Mouse (Mus musculus) midbrain, embryonic 14.5 days (tissue): ENCODE data around the gene Med16. TPM values are rescaled to one million over a fixed set of nuclear protein-coding genes. Genes with fewer than 3 reads are reported as not detected.

ENCODE experiments used
- ATAC-seq: fragments of 200-750 bp; cut with Nextera tagmentation; 2 replicates; pipeline ENCODE4 v1.8.0; 2017; ENCODE audit warnings: moderate number of reproducible peaks, moderate library complexity; ENCODE audit not compliant: low FRiP score, low TSS enrichment
- DNase-seq: peaks from one replicate; pipeline ENCODE4 v3.0.0-alpha.2; 2015
- H3K27ac ChIP-seq: fragments of 300-500 bp; sonication (generic); replicated peaks from 2 replicates; pipeline ENCODE4 v1.5.1; 2014; ENCODE audit warnings: mild to moderate bottlenecking, low read depth, low read length, moderate library complexity
- H3K27me3 ChIP-seq: fragments of 300-500 bp; sonication (generic); 2 replicates; pipeline ENCODE4 v1.6.1; 2014; ENCODE audit warnings: low read length, control low read depth, mixed read lengths; ENCODE audit not compliant: control insufficient read depth, insufficient read depth
- H3K36me3 ChIP-seq: fragments of 300-500 bp; sonication (generic); 2 replicates; pipeline ENCODE4 v1.6.1; 2014; ENCODE audit warnings: low read length, control low read depth; ENCODE audit not compliant: control insufficient read depth, insufficient read depth
- H3K4me1 ChIP-seq: fragments of 300-500 bp; sonication (generic); 2 replicates; pipeline ENCODE4 v1.6.1; 2014; ENCODE audit warnings: mild to moderate bottlenecking, antibody characterized with exemption, low read length, control low read depth; ENCODE audit not compliant: control insufficient read depth, insufficient read depth
- H3K4me2 ChIP-seq: fragments of 300-500 bp; sonication (generic); 2 replicates; pipeline ENCODE4 v1.6.1; 2014; ENCODE audit warnings: mild to moderate bottlenecking, low read length, moderate library complexity
- H3K4me3 ChIP-seq: fragments of 300-500 bp; sonication (generic); replicated peaks from 2 replicates; pipeline ENCODE4 v1.5.1; 2014; ENCODE audit warnings: low read depth, low read length
- H3K9ac ChIP-seq: fragments of 300-500 bp; sonication (generic); replicated peaks from 2 replicates; pipeline ENCODE4 v1.6.1; 2014; ENCODE audit warnings: mild to moderate bottlenecking, low read length, moderate library complexity
- H3K9me3 ChIP-seq: fragments of 300-500 bp; sonication (generic); 2 replicates; pipeline ENCODE4 v1.6.1; 2016; ENCODE audit warnings: low read length, control low read depth, mixed read lengths; ENCODE audit not compliant: control insufficient read depth
- WGBS: fragments of 180-500 bp; shearing (Covaris S2); extraction: QIAGEN DNeasy Blood & Tissue Kit; methylation state at CpG from one replicate; pipeline ENCODE4 v1.1.7; 2014; 5-methylcytosine and 5-hydroxymethylcytosine counted together
- polyA plus RNA-seq: library from polyadenylated mRNA; unstranded; fragments of >200 nt; fragmentation: Nextera tagmentation; extraction: Ambion mirVana; gene quantifications from 2 replicates; pipeline ENCODE4 v1.2.1, GENCODE M21; 2014

The Med16 gene
- polyA plus RNA-seq, 1 experiment from 2014 or later, result 57.2 TPM

DNA sequence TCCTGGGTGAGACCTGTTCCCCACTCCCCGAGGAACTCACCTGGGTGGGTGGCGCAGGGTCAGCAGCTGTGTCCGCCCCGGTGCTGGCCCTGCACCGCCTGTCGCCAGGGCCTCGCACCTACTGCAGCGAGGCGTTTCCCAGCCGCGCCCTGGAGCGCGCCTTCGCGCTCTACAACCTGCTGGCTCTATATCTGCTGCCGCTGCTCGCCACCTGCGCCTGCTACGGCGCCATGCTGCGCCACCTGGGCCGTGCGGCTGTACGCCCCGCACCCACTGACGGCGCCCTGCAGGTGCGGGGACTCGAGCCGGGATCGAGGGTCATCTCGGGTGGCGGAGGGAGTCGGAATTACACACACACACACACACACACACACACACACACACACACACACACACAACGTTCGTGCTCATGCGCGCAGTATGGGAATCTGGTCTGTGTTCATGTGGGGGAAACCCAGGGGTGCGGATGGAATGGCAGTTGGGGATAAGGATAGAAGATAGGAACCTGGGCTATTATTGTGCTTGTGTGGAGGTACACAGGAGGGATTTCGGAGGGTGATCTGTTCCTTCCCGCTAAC is 12.3 kb upstream of the Med16 start, which contains the start of gene R3hdm4:
R3hdm4 (minus strand) TSS at position 251 of the 578 bp plus-strand sequence.
- Histone ChIP-seq H3K27ac (no peak within 1 kb of the TSS), H3K36me3 (no peaks in the 10 kb centered on the region), H3K9me3 (no peaks in the 10 kb centered on the region), H3K4me1 (peaks cover 12% of the 10 kb centered on the region), H3K4me2 (peak within 1 kb of the TSS; percentile 42), H3K27me3 (peaks cover 65% of the 10 kb centered on the region), H3K4me3 (peak within 1 kb of the TSS; percentile 24), H3K9ac (peak within 1 kb of the TSS; percentile 39)
- 4% methylated on average over 41 of the region's 41 CpGs for WGBS
- ATAC-seq, result no peak
- no peak for DNase-seq

DNA sequence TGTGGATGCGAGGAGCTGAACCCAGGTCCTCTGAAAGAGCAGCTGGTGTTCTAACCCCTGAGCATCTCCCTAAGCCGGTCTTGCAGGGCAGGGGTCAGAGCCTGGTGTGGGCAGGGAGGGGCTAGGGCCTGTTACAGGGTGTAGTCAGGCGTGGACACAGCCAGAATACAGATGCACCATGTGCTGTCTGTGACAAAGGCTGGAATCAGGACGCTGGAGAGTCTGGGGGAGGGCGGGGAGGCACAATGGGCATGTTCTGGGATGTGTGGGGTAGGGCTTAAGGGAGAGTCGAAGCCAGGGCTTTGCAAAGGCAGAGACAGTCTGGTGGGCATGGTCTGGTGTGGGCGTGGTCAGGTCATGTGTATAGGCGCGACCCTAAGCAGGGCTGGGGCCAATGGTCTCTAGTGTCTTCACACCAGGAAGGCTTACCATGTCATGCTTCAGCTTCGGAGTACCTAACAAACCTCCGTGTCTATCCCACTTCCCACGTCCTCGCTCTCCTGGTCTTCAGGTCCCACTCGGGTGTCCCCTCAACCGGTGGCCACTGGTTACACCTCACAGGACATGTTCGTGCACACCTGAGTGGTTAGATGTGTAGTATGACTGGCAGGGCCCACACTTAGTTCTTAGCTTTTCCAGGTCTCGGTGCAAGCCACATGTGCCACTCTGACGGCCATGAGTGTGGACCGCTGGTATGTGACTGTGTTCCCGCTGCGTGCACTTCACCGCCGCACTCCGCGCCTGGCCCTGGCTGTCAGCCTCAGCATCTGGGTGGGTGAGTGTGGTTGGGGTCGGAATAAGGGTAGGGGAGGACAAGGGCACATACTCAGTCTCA is 11.6 kb upstream of the Med16 start:
- Histone ChIP-seq H3K27me3 (peaks cover 65% of the 10 kb centered on the region), H3K4me2 (peak overlapping the region; percentile 42), H3K4me3 (peak overlapping the region; percentile 24), H3K9me3 (no peaks in the 10 kb centered on the region), H3K27ac (no peak overlapping the region), H3K36me3 (no peaks in the 10 kb centered on the region), H3K4me1 (peaks cover 16% of the 10 kb centered on the region), H3K9ac (no peak overlapping the region)
- DNase-seq (no peak), ATAC-seq (no peak)
- 11% methylated on average over 26 of the region's 26 CpGs for WGBS

DNA sequence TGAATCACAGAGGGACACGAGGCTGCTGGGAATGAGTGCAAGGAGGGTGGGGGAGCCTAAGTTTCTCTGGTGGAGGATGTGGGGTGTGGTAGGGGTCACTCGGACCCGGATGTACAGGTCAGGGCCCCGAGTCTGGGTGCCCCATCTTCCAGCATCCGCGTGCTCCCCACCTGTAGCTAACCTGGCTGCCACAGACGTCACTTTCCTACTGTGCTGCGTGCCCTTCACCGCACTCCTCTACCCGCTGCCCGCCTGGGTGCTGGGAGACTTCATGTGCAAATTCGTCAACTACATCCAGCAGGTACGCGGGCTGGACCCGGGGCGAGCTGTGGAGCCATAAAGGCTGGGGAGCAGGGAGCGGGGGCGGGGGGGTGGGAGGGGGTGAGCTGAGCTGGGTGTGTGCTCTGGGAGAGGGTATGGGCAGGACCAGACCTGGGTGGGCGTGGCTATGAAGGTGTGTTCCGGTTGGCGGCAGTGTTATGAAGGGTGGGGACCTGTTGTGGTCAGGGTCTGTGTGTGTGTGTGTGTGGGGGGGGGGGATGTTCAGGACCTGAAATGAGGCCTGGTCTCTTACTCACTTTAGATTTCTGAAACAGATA is 10.6 kb upstream of the Med16 start:
- H3K4me1 ChIP-seq, result peaks cover 23% of the 10 kb centered on the region

DNA sequence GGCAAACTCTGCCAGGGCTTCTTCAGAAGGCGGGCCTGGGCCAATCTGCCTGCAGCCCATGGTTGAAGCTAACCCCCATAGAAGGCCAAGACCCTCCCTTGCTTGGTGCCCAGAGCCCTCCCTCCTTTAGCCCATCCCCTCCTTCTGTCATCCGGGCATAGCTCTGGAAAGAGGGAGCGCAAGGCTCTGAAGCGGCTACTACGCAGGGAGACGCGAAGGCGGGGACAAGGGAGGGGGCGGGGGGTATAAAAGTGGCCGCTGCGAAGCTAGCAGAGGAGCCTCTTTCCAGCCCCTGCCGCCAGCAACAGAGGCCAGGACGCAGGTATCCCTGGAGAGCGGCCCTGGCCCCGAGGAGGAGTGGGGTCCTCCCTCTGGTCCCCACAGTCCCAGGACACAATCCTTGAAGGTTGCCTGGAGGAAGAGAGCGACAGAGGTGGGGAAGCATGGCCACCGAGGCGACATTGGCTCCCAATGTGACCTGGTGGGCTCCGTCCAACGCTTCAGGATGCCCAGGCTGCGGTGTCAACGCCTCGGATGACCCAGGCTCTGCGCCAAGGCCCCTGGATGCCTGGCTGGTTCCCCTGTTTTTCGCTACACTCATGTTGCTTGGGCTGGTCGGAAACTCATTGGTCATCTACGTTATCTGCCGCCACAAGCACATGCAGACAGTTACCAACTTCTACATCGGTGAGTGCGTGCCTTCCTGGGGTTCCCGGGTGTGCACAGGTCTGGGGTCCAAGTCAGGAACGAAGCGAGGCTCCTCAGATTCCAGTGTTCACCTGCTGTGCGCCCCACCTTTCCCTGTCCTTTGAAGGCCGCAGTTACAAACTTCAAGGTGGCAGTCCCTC is 9.7 kb upstream of the Med16 start:
- 4% methylated on average over 35 of the region's 35 CpGs for WGBS
- Histone ChIP-seq H3K36me3 (no peaks in the 10 kb centered on the region), H3K4me3 (no peak overlapping the region), H3K27me3 (peaks cover 60% of the 10 kb centered on the region), H3K4me2 (0 out of 2 replicates have a peak overlapping the region, but pooled peaks have one; percentile 4), H3K9ac (no peak overlapping the region), H3K27ac (no peak overlapping the region), H3K9me3 (no peaks in the 10 kb centered on the region), H3K4me1 (peaks cover 29% of the 10 kb centered on the region)
- DNase-seq (no peak), ATAC-seq (no peak)

More for the DNA sequence above, 10.6 kb upstream of the Med16 start:
- Histone ChIP-seq H3K4me2 (no peak overlapping the region), H3K27me3 (peaks cover 65% of the 10 kb centered on the region), H3K9ac (no peak overlapping the region), H3K4me3 (0 out of 2 replicates have a peak overlapping the region, but pooled peaks have one; percentile 2), H3K27ac (no peak overlapping the region), H3K9me3 (no peaks in the 10 kb centered on the region), H3K36me3 (no peaks in the 10 kb centered on the region)
- 3% methylated on average over 21 of the region's 21 CpGs for WGBS
- DNase-seq, result no peak
- no peak for ATAC-seq

DNA sequence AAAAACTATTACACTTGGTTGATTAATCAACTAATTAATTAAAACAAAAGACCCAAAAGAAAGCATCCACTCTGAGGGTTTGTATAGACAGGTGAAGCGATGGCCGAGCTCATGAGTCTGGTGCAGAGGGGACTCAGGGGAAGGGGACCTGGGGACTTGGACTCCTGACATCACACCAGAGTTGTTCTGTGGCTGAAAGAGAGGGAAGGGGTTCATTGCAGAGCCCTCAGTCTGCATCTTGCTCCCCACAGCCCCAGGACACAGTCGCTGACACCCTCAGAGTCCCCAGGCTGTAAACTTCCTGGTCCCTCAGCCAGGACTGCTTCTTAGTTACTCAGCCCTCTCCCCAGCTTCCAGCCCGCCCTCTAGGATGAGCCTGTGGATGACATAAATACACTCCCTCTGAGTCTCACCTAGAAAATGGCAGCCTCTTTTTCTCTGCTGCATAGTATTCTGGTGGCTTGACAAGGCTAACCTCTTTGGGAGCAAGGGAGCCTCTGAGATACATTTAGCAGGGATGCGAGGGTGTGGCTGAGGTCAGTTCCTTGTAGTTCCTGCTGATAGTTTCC is 8.9 kb upstream of the Med16 start:
- Histone ChIP-seq H3K4me3 (peak overlapping the region; percentile 69), H3K9me3 (no peaks in the 10 kb centered on the region), H3K27ac (no peak overlapping the region), H3K4me2 (peak overlapping the region; percentile 93), H3K27me3 (peaks cover 52% of the 10 kb centered on the region), H3K36me3 (no peaks in the 10 kb centered on the region), H3K9ac (no peak overlapping the region), H3K4me1 (peaks cover 29% of the 10 kb centered on the region)
- 58% methylated on average over 5 of the region's 5 CpGs for WGBS
- no peak for DNase-seq
- ATAC-seq, result no peak

DNA sequence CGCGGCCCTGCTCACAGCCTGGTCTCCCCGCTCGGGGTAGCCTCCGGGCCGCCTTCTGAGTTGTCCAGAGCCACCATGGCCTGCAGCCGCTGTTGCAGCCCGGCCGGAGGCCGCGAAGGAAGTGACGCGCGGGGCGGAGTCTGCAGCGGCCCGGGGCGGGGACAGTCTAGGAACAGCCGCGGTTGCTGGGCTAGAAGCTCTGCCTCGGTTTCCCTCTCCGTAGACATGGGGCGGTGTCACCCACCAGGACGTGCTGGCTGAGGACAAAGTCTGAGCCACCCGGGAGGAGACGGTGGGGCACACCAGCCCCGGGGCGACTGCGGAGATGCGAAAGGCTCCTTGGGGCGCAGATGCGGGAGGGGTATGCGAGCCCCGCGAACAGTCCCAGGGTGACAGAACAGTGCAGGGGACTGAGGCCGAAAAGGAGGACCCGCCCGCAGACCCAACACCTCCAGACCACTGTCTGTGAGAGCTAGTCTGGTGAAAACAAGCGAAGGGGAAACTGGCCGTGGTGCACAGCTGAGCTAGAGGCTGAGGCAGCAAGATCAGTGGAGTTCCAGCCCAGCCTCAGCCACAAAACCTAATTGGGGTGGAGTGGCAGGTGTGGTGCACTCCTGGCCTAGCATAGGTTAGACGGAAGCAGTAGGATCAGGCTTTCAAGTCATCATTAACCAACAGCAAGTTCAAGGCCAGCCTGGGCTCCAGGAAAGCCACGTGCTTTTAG is 8.2 kb upstream of the Med16 start, which contains the start of gene Kiss1r:
Kiss1r (plus strand) TSS at position 164 of the 724 bp plus-strand sequence.
- Histone ChIP-seq H3K36me3 (peaks cover 4% of the 10 kb centered on the region; the same call in 1 of the 2 replicates), H3K9ac (peak within 1 kb of the TSS; percentile 96), H3K27me3 (peaks cover 45% of the 10 kb centered on the region), H3K4me2 (peak within 1 kb of the TSS; percentile 93), H3K4me1 (peaks cover 29% of the 10 kb centered on the region), H3K27ac (peak within 1 kb of the TSS; percentile 73), H3K9me3 (no peaks in the 10 kb centered on the region), H3K4me3 (peak within 1 kb of the TSS; percentile 69)
- WGBS, result 2% methylated on average over 42 of the region's 42 CpGs
- DNase-seq (peak; percentile 91), ATAC-seq (peak; percentile 82)

DNA sequence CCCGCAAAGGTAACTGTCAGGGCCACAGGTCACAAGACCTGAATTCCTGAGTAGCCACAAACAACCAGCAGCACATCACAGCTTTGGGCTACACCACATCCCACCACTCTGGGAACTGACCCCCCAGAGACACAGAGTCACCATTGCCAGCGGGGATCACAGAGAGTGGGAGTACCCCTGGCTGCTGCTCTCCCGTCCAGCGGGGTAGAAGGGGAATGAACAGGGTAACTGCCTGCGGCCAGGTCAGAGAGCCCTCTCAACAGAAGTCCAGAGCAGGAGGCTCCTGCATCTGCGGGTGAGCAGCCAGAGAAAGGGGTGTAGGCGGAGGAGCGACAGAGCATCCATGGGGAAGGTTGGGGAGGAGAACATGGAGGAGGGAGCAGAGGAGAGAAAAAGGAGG is 7.4 kb upstream of the Med16 start:
- Histone ChIP-seq H3K4me1 (peaks cover 22% of the 10 kb centered on the region), H3K36me3 (peaks cover 13% of the 10 kb centered on the region), H3K27me3 (peaks cover 36% of the 10 kb centered on the region), H3K9ac (peak overlapping the region; percentile 96), H3K4me2 (peak overlapping the region; percentile 93), H3K4me3 (peak overlapping the region; percentile 69), H3K27ac (peak overlapping the region; percentile 73; the same call in 1 of the 2 replicates), H3K9me3 (no peaks in the 10 kb centered on the region)
- WGBS, result 8% methylated on average over 8 of the region's 8 CpGs
- ATAC-seq (no peak), DNase-seq (no peak)
